Mouse (Mus musculus) embryonic facial prominence, embryonic 13.5 days (tissue): Measurements from ENCODE around the gene Vash1. TPM values are rescaled to one million over a fixed set of nuclear protein-coding genes. Genes with fewer than 3 reads are reported as not detected.

ENCODE experiments used
- ATAC-seq: fragments of 200-750 bp; cut with Nextera tagmentation; 2 replicates; pipeline ENCODE4 v1.8.0; 2017; ENCODE audit warnings: low read depth; ENCODE audit not compliant: insufficient number of reproducible peaks, insufficient read depth, low FRiP score, low TSS enrichment
- H3K27ac ChIP-seq: fragments of 300-500 bp; sonication (generic); 2 replicates; pipeline ENCODE4 v1.5.1; 2015; ENCODE audit warnings: moderate library complexity, mild to moderate bottlenecking, inconsistent platforms
- H3K27me3 ChIP-seq: fragments of 300-500 bp; sonication (generic); 2 replicates; pipeline ENCODE4 v1.6.1; 2015; ENCODE audit warnings: mild to moderate bottlenecking, inconsistent platforms
- H3K36me3 ChIP-seq: fragments of 300-500 bp; sonication (generic); 2 replicates; pipeline ENCODE4 v1.6.1; 2015; ENCODE audit warnings: mild to moderate bottlenecking, inconsistent platforms
- H3K4me1 ChIP-seq: fragments of 300-500 bp; sonication (generic); 2 replicates; pipeline ENCODE4 v1.6.1; 2015; ENCODE audit warnings: inconsistent platforms
- H3K4me2 ChIP-seq: fragments of 300-500 bp; sonication (generic); 2 replicates; pipeline ENCODE4 v1.6.1; 2015; ENCODE audit warnings: moderate library complexity, mild to moderate bottlenecking, inconsistent platforms
- H3K4me3 ChIP-seq: fragments of 300-500 bp; sonication (generic); 2 replicates; pipeline ENCODE4 v1.5.1; 2015; ENCODE audit warnings: mild to moderate bottlenecking, inconsistent platforms
- H3K9ac ChIP-seq: fragments of 300-500 bp; sonication (generic); 2 replicates; pipeline ENCODE4 v1.6.1; 2015; ENCODE audit warnings: mild to moderate bottlenecking, inconsistent platforms
- H3K9me3 ChIP-seq: fragments of 300-500 bp; sonication (generic); 2 replicates; pipeline ENCODE4 v1.6.1; 2016; ENCODE audit warnings: inconsistent platforms
- WGBS: fragments of 180-500 bp; shearing (Covaris S2); methylation state at CpG from one replicate; pipeline ENCODE4 v1.1.7; 2015; ENCODE audit warnings: mixed read lengths; 5-methylcytosine and 5-hydroxymethylcytosine counted together
- polyA plus RNA-seq: library from polyadenylated mRNA; unstranded; fragments of >200 nt; fragmentation: Nextera tagmentation; extraction: Ambion mirVana; gene quantifications from 2 replicates; pipeline ENCODE4 v1.2.1, GENCODE M21; 2015

Gene Vash1
- polyA plus RNA-seq, result 10.9 and 13.1 TPM in 2 replicates

DNA sequence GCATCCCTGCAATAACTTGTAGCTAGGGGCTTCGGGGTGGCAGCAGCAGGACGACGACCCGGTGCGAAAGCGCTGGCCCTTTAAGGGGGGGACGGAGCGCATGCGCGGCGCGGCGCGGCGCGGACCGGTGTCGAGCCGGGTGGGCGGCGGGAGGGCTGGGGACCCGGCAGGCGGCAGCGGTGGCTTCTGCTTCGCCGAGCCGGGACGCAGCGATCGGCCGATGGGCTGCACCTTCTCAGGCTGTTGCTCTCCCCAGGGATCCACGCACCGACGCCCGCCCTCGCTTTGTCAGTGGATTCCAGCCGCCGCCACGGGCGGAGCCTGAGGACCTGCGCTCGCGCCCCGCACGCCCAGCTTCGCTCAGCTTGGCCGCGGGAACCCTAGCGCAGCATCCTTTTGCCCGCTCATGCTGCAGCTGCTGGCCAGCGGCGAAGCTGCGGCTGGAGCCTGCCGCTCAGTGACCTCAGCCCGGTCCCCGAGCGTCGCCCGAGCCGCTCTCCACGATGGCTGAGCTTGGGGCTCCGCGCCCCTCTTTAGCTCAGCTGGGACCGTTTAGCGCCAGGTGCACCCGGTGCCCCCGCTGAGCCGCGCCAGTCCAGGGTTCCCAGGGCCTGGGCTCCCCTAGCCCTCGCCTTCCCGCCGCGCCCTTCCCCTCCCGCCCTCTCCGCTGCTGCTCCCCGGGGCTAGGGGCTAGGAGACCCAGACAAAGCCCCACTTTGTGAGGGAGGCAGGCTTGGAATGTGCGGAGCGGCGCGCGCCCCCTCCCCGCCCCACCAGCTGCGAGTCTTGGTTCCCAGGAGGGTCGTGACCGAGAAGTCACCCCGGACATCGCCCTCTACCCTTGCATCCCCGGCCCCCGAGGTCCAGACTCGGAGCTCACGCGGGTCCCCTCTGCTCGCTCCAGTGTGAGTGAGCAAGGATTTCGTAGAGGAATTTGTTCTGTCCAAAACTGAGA lies at the start of gene Vash1:
Vash1 (plus strand) TSS at position 110 of the 955 bp plus-strand sequence.
- Histone ChIP-seq H3K9ac (peak within 1 kb of the TSS; percentile 85), H3K27me3 (peaks cover 4% of the 10 kb centered on the region; the same call in 1 of the 2 replicates), H3K36me3 (no peaks in the 10 kb centered on the region), H3K4me2 (peak within 1 kb of the TSS; percentile 97), H3K4me3 (peak within 1 kb of the TSS; percentile 86), H3K4me1 (peaks cover 23% of the 10 kb centered on the region), H3K27ac (peak within 1 kb of the TSS; percentile 85), H3K9me3 (no peaks in the 10 kb centered on the region)
- peak; percentile 65 for ATAC-seq
- WGBS, result under 1% methylated on average over 94 of the region's 94 CpGs

DNA sequence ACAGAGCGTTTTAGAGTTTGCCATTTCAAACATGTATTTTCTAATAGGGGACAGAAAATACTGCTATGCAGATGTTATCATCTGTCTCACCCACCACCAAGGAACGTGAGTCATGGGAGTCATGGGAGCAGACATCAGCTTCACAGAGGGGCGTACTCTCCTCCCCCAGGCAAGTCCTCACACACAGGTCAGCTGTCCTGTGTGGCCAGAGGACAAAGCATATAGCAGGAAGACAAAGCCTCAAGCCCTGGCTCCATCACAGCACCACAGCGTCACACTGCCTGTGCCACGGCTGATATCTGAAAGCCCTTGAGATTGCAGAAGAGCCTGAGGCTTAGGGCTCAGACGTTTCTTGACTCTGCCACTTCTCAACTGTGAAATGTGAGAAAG lies 49.7 kb upstream of the Vash1 start:
- Histone ChIP-seq H3K4me2 (no peak overlapping the region), H3K27me3 (no peaks in the 10 kb centered on the region), H3K4me1 (no peaks in the 10 kb centered on the region), H3K27ac (no peak overlapping the region), H3K4me3 (no peak overlapping the region), H3K36me3 (no peaks in the 10 kb centered on the region), H3K9ac (no peak overlapping the region), H3K9me3 (no peaks in the 10 kb centered on the region)
- no peak for ATAC-seq
- WGBS, result 59% methylated on average over 6 of the region's 6 CpGs

DNA sequence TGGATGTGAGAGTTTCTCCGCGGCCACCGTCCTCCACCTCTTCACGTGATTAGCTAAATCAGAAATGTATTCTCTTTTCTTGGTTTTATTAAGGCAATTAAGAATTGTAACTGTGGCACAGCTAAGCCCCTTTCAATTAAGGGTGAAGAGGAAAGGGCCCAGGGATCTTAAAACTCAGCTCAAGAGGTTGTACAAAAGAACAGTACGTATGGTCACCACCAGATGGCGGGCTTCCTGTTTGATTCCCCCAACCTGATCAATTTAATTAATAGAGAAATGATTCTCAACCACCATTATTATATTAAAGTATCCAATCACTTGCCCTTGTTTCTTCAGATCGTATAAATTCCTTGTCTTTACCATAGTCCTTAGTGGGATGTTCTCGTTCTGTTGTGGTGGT lies 36.7 kb upstream of the Vash1 start:
- no peak for ATAC-seq
- H3K27ac ChIP-seq, result no peak overlapping the region
- no peak overlapping the region for H3K4me2 ChIP-seq
- 36% methylated on average over 8 of the region's 8 CpGs for WGBS
- no peak overlapping the region for H3K4me3 ChIP-seq
- H3K36me3 ChIP-seq, result no peaks in the 10 kb centered on the region
- no peaks in the 10 kb centered on the region for H3K9me3 ChIP-seq
- no peaks in the 10 kb centered on the region for H3K27me3 ChIP-seq
- H3K9ac ChIP-seq, result no peak overlapping the region
- peaks cover 26% of the 10 kb centered on the region for H3K4me1 ChIP-seq

DNA sequence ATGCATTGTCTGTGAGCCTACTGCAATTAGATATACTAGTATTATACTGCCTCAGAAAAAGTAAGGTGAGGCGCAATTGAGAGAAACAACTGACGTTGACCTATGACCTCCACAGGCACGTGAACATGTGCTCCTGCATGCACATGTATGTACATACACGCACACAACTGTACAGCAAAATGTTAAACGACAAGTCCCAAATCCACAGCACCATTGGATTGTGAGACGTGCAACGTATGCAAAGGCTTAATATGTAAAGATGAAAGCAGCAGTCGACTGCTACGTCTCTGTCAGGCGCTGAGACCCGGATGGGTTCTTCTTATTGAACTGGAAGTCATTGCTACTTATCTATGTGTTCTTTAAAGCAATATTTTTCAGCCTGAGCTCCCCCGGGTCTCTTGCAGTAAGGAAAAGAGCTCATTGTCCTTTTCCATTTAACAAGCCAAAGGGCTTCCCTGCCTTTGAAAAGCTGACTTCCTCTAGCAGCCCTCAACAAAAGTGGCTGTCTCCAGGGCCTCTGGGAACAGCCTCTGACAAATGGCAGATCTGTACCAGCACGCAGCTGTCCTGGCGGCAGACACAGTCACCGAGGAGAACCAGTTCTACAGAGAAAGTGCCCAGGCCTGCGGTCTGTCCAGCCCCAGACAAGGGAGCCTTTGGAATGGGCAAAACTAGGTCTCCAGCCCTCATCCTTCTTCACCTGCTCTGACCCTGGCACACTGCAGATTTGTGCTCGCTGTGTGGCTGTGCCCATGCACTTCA lies 33.8 kb upstream of the Vash1 start:
- 66% methylated on average over 17 of the region's 17 CpGs for WGBS
- no peak overlapping the region for H3K9ac ChIP-seq
- H3K9me3 ChIP-seq, result no peaks in the 10 kb centered on the region
- 0 out of 2 replicates have a peak overlapping the region, but pooled peaks have one; percentile 17 for H3K27ac ChIP-seq
- no peaks in the 10 kb centered on the region for H3K36me3 ChIP-seq
- H3K4me3 ChIP-seq, result no peak overlapping the region
- ATAC-seq, result no peak
- H3K27me3 ChIP-seq, result no peaks in the 10 kb centered on the region
- peaks cover 39% of the 10 kb centered on the region for H3K4me1 ChIP-seq
- no peak overlapping the region for H3K4me2 ChIP-seq

DNA sequence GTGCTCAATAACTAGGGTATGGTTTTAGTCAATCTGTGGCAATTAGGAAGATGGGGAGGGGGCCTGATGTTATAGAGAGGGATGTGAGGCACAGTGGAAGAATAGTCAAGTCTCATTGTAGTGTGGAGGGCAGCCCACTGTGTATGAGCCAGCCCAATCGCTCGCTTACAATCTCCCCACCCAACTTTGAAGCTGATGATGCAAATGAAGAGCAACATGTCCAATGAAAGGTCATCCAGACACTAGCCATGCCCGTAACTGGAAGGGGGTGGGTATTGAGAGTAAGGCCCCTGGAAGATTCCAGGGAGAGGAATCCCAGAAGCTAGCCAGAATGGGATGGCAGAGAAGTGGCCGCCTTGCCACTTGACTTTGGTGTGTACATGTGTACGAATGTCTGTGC lies 33.0 kb upstream of the Vash1 start:
- Histone ChIP-seq H3K9ac (no peak overlapping the region), H3K36me3 (no peaks in the 10 kb centered on the region), H3K9me3 (no peaks in the 10 kb centered on the region), H3K27me3 (no peaks in the 10 kb centered on the region), H3K4me3 (no peak overlapping the region), H3K27ac (no peak overlapping the region), H3K4me1 (peaks cover 39% of the 10 kb centered on the region), H3K4me2 (no peak overlapping the region)
- WGBS, result 84% methylated on average over 5 of the region's 5 CpGs
- no peak for ATAC-seq

DNA sequence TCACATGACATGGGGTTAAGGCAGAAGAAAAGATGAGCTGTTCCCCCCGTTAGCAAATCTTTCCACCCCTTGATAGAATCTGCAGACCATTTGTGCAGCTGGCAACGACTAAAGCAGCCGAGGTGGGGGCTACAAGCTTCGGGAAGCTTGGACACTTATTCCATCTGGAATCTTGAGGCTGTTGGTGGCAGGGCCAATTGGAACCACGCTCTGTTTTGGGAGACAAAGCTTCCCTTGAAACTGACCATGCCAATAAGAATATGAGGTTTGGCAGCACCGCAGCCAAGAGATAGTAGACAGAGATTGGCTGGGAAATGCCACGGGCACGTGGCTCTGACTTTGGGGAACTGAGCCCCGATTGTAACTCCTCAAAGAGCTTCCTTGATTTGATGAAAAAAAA lies 31.7 kb upstream of the Vash1 start:
- Histone ChIP-seq H3K4me1 (peaks cover 39% of the 10 kb centered on the region), H3K4me3 (no peak overlapping the region), H3K9me3 (no peaks in the 10 kb centered on the region), H3K4me2 (peak overlapping the region; percentile 37), H3K36me3 (no peaks in the 10 kb centered on the region), H3K9ac (no peak overlapping the region), H3K27ac (0 out of 2 replicates have a peak overlapping the region, but pooled peaks have one; percentile 28), H3K27me3 (no peaks in the 10 kb centered on the region)
- no peak for ATAC-seq
- 24% methylated on average over 9 of the region's 9 CpGs for WGBS

DNA sequence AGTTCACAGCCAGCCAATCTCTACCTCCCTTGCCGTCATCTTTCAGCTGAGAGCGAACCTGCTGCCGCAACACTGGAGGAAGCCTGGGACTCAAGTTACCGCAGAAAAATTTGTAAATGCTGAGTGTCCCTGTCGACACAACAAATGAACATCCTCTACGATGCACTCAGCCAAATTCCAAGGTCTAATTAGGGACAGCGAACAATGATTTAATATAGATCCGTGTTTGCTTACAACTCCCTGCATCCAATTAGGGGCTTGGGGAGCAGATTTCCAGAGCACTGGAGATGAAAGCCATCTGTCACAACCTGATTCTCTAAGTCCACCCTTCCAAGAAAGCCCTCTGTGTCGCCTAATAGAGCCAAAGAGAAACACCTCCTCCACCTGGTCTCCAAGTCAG lies 31.2 kb upstream of the Vash1 start:
- no peaks in the 10 kb centered on the region for H3K27me3 ChIP-seq
- 7% methylated on average over 9 of the region's 9 CpGs for WGBS
- H3K27ac ChIP-seq, result peak overlapping the region; percentile 60; the same call in 1 of the 2 replicates

DNA sequence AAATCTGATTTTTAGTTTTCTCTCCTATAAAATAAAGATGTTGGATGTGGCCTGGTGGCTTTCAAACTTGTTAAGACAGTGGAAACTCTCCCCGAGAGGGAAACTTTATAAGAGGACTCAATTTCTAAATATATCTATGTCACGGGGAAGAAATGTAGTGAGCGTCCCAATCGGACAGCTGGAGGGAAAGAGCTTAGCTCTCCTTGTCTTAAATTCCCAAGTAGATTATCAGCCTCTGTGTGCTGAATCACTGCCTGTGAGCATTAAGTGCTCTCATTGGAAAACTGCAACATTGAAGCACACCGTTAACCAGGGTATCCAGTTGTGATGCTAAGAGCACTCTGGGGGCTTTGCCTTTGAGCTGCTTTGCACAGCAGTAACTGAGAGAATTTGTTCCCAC lies 30.8 kb upstream of the Vash1 start:
- WGBS, result 30% methylated on average over 5 of the region's 5 CpGs
- no peak for ATAC-seq
- Histone ChIP-seq H3K36me3 (no peaks in the 10 kb centered on the region), H3K4me1 (peaks cover 39% of the 10 kb centered on the region), H3K4me3 (no peak overlapping the region), H3K9ac (no peak overlapping the region), H3K27me3 (no peaks in the 10 kb centered on the region), H3K4me2 (peak overlapping the region; percentile 37; the same call in 1 of the 2 replicates), H3K9me3 (no peaks in the 10 kb centered on the region), H3K27ac (peak overlapping the region; percentile 60; the same call in 1 of the 2 replicates)

More for the DNA sequence above, 31.2 kb upstream of the Vash1 start:
- H3K4me3 ChIP-seq, result no peak overlapping the region
- no peak overlapping the region for H3K9ac ChIP-seq
- no peaks in the 10 kb centered on the region for H3K9me3 ChIP-seq
- H3K4me1 ChIP-seq, result peaks cover 38% of the 10 kb centered on the region
- H3K36me3 ChIP-seq, result no peaks in the 10 kb centered on the region
- ATAC-seq, result no peak
- peak overlapping the region; percentile 37 for H3K4me2 ChIP-seq

DNA sequence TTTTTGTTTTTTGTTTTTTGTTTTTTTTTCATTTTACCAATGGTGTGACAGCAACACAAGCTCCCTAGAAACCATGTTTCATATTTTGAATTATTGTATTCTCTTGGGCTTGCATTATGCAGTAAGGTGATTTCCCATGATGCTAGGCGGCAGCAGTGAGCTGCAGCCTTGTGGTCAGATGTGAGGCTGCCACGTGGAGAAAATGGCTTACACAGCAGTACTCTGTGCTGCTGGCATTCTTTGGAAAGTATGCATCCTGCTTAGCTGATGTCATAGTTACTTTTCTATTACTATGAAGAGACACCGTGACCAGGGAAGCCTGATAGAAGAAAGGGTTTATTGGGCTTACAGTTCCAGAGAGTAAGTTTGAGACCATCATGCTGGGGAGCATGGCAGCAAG lies 30.0 kb upstream of the Vash1 start:
- H3K4me2 ChIP-seq, result no peak overlapping the region
- WGBS, result 67% methylated on average over 3 of the region's 3 CpGs
- peaks cover 40% of the 10 kb centered on the region for H3K4me1 ChIP-seq
- no peak for ATAC-seq
- no peak overlapping the region for H3K4me3 ChIP-seq
- H3K9ac ChIP-seq, result no peak overlapping the region
- no peaks in the 10 kb centered on the region for H3K27me3 ChIP-seq
- H3K9me3 ChIP-seq, result no peaks in the 10 kb centered on the region
- no peaks in the 10 kb centered on the region for H3K36me3 ChIP-seq
- H3K27ac ChIP-seq, result no peak overlapping the region

DNA sequence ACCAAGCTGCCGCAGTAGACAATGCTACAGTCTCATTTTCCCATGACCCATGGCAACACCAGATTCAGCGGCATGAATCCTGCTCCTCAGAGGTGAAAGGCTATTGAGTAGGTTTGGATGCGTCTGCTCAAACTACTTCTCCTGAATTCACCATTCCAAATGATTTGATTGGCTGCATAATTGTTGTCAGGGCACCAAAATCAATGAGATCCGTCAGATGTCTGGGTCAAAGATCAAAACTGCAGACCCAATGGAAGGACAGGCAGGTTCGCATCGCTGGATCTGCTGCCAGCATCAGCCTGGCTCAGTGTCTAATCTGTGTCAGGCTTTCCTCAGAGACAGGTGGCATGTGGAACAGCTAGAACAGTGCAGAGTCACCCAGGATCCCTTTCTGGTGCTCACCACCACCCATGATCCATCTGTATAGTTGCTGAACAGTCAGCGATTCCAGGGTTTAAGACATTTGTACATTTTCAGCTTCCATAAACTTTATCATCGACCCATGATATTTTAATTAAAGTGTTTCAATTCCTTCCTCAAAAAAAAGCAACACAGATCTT lies 27.1 kb upstream of the Vash1 start:
- Histone ChIP-seq H3K4me1 (peaks cover 22% of the 10 kb centered on the region), H3K4me3 (no peak overlapping the region), H3K27ac (no peak overlapping the region), H3K9me3 (no peaks in the 10 kb centered on the region), H3K9ac (no peak overlapping the region), H3K36me3 (no peaks in the 10 kb centered on the region), H3K27me3 (0 out of 2 replicates have a peak, but pooled peaks cover 5% of the 10 kb centered on the region), H3K4me2 (no peak overlapping the region)
- 83% methylated on average over 8 of the region's 8 CpGs for WGBS
- no peak for ATAC-seq

DNA sequence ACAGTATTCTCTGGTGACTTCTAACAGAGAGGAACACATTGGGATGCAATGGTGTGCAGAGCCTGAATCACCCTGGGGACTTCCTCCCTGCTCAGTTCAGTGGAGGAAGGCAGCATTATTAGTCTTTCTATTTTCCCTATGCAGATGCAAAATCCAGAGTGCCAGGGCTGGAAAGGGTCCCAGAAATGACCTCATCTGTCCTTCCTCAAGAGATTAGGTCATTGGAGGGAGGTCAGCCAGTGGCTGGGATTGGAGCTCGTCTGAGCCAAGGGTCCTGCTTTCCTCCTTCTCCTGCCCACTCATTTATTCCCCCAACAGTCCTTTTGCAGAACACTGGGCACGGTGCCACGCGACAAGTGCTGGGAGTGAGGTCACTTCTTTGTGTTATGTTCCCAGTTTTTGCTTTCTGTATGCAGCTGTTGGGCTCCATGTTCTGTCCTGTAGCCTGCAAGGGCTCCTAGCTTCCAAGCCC lies 25.9 kb upstream of the Vash1 start:
- Histone ChIP-seq H3K4me1 (peaks cover 10% of the 10 kb centered on the region), H3K27ac (no peak overlapping the region), H3K36me3 (no peaks in the 10 kb centered on the region), H3K4me3 (no peak overlapping the region), H3K9me3 (no peaks in the 10 kb centered on the region), H3K27me3 (0 out of 2 replicates have a peak, but pooled peaks cover 5% of the 10 kb centered on the region), H3K9ac (no peak overlapping the region), H3K4me2 (no peak overlapping the region)
- no peak for ATAC-seq
- WGBS, result 80% methylated on average over 4 of the region's 4 CpGs
